Mouse (Mus musculus): ENCODE data around the gene Cables2.

The Cables2 gene

GRCm38 (mm10) chr2:180255701-180256100 lies 17.6 kb downstream of the Cables2 start:
- ATAC-seq (ENCODE audit: low TSS enrichment) = no peak

GRCm38 (mm10) chr2:180254436-180255209 lies 18.7 kb downstream of the Cables2 start:
- no peak for ATAC-seq (ENCODE audit: low TSS enrichment)

GRCm38 (mm10) chr2:180251838-180252237 lies 21.5 kb downstream of the Cables2 start:
- no peak for ATAC-seq (ENCODE audit: low TSS enrichment)

- ATAC-seq (ENCODE audit: low TSS enrichment) = peak; percentile 95
These were observed 22.2 kb downstream of the Cables2 start for GRCm38 (mm10) chr2:180250930-180251611.

- no peak for ATAC-seq (ENCODE audit: low TSS enrichment)
These were observed 24.2 kb downstream of the Cables2 start for GRCm38 (mm10) chr2:180248947-180249660.

- no peak for ATAC-seq (ENCODE audit: low TSS enrichment)
These were observed 25.4 kb downstream of the Cables2 start for GRCm38 (mm10) chr2:180247916-180248315.

GRCm38 (mm10) chr2:180243108-180243507 lies 30.2 kb downstream of the Cables2 start:
- no peak for ATAC-seq (ENCODE audit: low TSS enrichment)

- no peak for ATAC-seq (ENCODE audit: low TSS enrichment)
These were observed 34.7 kb downstream of the Cables2 start for GRCm38 (mm10) chr2:180238591-180238990.

- ATAC-seq (ENCODE audit: low TSS enrichment) = no peak
These were observed 35.5 kb downstream of the Cables2 start for GRCm38 (mm10) chr2:180237601-180238345.

GRCm38 (mm10) chr2:180236930-180237329 lies 36.4 kb downstream of the Cables2 start:
- ATAC-seq (ENCODE audit: low TSS enrichment) = no peak

- no peak for ATAC-seq (ENCODE audit: low TSS enrichment)
These were observed 36.8 kb downstream of the Cables2 start for GRCm38 (mm10) chr2:180236500-180236899.

- no peak for ATAC-seq (ENCODE audit: low TSS enrichment)
These were observed 37.5 kb downstream of the Cables2 start for GRCm38 (mm10) chr2:180235788-180236187.

GRCm38 (mm10) chr2:180234980-180235379 lies 38.3 kb downstream of the Cables2 start:
- ATAC-seq (ENCODE audit: low TSS enrichment) = no peak

- ATAC-seq (ENCODE audit: low TSS enrichment) = no peak
These were observed 38.9 kb downstream of the Cables2 start for GRCm38 (mm10) chr2:180234353-180234752.

- ATAC-seq (ENCODE audit: low TSS enrichment) = no peak
These were observed 40.0 kb downstream of the Cables2 start for GRCm38 (mm10) chr2:180233101-180233904.

- no peak for ATAC-seq (ENCODE audit: low TSS enrichment)
These were observed 42.8 kb downstream of the Cables2 start for GRCm38 (mm10) chr2:180230482-180230881.

- ATAC-seq (ENCODE audit: low TSS enrichment) = no peak
These were observed 44.2 kb downstream of the Cables2 start for GRCm38 (mm10) chr2:180229129-180229528.

GRCm38 (mm10) chr2:180228592-180228991 lies 44.7 kb downstream of the Cables2 start:
- ATAC-seq (ENCODE audit: low TSS enrichment) = no peak

- ATAC-seq (ENCODE audit: low TSS enrichment) = no peak
These were observed 45.2 kb downstream of the Cables2 start for GRCm38 (mm10) chr2:180228060-180228458.

- ATAC-seq (ENCODE audit: low TSS enrichment) = no peak
These were observed 45.8 kb downstream of the Cables2 start for GRCm38 (mm10) chr2:180227262-180228059.
